Mouse (Mus musculus) olfactory bulb, adult 2 months (tissue): Measurements from ENCODE around the gene Tigit.

Experiments used
- CTCF ChIP-seq: fragments of 200-500 bp; IDR thresholded peaks from 2 replicates; pipeline ENCODE4 v1.5.1; 2012; ENCODE audit warnings: low read depth, mild to moderate bottlenecking, low read length, moderate library complexity; ENCODE audit not compliant: insufficient read depth
- POLR2A ChIP-seq: fragments of 200-500 bp; IDR thresholded peaks from 2 replicates; pipeline ENCODE4 v1.6.1; 2012; ENCODE audit warnings: mild to moderate bottlenecking, low read depth, low read length, moderate library complexity; ENCODE audit not compliant: insufficient read depth

- TF ChIP-seq POLR2A (no peak), CTCF (no peak)
Observed at GRCm38 (mm10) chr16:43690912-43691311, 27.0 kb upstream of the Tigit start.
